Mouse (Mus musculus): ENCODE data around the gene Pknox2.
A peak's percentile ranks its signal among the peaks of the same experiment; 100 is the strongest.

Gene Pknox2

DNA sequence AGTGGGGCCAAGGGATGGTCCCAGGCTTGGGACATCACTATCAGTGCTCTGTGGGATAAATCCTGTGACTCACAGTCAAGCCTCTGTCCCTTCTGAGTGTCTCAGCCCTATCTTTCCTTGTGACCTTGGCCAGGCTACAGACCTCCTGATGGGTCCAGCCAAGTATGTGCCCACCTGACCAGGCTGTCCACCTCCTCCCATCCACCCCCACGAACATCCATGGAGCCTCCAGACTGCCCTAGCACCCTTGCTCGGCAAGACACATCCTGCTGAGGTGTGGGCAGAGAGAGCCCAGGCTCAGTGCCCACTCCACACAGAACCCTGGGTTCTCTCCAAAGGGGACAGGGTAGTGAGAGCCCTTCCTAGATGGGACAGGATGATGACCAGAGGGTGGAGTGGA lies 204.6 kb downstream of the Pknox2 start:
- DNase-seq (ENCODE audit: low read depth, low spot score) = no peak

DNA sequence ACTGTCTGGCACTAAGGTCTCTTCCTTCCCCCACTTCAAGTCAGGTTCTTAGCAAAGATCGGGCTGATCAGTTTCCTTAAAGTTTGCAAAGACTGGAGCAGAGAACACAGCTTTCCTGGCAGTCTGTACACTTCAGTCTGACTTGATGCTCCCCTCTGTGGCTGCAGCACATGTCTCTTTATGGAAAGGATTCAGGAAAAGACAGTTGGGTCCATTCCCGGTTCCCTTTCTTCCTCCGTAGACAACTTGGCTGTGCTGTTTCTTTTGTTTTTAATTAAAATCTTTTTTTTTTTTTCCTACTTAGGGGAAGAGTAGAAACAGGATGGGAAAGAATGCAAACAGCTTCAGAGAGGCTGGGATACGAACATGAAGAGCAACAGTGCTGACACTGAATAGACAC lies 205.1 kb downstream of the Pknox2 start:
- no peak for DNase-seq (ENCODE audit: low read depth, low spot score)

DNA sequence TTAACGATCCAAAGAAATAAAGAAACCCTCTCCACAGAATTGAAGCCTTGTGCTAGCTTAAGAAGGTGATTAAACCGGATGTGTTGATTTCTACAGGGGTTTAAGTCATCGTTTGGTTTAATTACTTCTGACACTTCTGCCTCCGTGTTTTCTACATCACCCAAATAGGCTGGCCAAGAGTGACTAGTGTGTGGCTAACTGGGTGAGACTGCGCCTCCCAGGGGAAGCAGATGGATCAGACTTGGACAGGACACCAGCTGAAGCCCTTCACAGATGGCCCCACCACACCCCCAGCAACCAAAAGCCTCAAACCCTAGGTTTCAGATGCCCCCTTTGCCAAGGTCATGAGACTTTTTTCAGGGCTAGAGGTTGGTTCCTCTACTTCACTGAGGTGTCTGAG lies 205.6 kb downstream of the Pknox2 start:
- no peak for DNase-seq (ENCODE audit: low read depth, low spot score)

DNA sequence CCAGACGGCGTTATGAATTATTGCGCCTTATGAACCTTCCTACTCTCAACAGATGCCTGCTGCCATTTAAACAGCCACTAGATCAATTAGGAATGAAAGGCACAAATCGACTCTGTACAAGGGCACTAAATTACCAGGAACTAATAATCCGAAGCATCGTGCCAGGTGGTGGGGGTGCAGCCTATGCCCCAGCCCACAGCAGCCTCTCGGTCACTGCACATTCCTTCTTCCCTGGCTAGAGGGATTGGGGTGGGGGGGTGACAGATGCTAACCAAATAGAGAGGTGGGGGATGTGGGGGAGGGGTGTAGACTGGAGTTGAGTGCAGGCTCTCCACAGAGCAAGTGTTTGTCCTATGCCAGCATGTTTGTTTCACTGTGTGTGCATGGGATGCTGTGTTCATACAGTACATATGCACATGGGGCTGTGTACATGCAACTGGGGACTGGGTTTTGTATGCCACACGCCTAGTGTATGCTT lies 208.6 kb downstream of the Pknox2 start:
- DNase-seq (ENCODE audit: low read depth, low spot score) = no peak

DNA sequence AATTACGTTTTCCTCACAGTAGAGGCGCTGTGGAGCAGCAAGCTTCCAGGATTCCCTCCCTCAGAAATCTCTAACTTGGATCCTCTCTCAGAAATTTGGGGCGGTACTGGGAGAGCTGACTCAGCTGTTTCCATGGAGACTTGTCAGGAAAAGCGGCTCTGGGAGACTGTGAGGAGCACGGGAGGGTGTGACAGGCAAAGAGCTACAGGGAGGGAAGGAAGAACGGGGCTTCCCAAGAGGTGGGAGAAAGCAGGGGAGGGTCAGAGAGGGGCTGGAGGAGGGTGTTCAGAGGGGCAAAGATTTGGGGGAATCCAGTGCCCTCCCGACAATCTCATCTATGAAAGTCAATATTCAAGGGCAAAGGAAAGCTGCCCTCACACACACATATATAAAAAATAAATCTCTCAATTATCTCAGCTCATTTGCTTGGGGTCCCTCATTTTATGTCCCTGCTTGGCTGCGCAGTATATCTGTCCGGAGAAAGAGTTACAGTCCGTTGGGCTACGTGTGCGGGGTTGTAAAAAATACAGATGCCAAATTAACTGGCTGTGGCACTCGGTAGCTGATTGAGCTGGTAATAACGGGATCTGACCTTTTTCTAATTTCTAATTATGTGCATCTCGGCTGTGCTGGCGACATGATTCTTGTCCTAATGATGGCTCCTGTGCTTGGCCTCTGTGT lies 213.3 kb downstream of the Pknox2 start:
- no peak for DNase-seq (ENCODE audit: low read depth, low spot score)

DNA sequence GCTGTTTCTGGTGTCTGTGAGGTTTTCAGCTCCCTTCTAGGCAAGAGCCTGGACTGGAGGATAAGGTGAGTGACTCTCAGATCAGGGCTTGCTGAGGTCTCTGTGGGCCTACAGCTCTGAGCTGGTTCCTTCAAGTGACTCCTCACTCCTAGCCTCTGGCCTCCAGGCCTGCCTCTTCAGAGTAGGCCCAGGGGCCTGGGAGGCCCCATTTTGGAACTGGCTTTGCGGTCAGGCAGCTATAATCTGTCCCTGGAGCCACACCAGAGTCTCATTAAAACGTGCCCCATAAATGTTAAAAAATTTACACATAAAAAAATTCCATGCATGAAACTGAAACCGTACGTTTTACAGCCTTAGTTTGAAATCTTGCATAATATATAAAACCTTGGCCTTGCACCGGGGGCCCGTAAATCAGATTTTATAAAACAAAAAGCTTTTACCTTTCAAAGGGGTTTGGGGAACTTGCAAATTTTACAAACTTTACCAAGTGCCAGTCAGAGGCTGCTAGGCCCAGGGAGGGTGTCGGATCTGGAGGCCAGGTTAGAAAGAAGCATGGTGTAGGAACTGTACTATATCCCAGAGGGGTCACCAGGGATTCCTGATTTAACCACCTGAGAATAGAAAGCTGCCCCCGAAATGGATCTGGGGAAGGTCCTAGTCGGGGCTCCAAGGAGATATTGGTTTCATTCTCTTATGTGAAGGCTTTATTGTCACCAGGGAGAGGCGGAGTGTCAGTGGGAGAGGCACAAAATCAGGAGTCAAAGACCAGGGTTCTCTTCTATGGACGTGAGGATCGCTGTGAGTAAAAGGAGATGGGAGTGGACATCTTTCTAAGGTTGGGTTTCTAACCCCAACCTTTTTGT lies 214.0 kb downstream of the Pknox2 start:
- peak; percentile 19 for DNase-seq (ENCODE audit: low read depth, low spot score)

DNA sequence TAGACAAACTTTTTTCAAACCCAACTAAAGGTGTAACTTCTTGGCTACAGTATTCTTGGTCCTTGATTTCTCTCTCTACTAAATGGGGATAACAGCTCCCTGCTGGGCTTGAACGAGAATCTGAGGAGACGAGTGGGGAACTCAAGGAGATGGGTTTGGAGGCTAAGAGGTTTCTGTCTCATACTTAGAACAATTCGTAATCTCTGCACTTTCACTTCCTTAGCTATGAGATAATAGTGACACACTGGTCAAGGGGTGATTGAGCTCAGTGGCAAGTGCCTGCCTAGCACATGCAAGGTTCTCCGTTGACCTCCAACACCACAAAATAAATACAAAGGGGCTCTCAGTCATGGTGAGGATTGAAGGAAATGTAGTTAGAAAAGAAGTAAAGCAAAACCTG lies 215.6 kb downstream of the Pknox2 start:
- peak; percentile 62 for DNase-seq (ENCODE audit: low read depth, low spot score)

DNA sequence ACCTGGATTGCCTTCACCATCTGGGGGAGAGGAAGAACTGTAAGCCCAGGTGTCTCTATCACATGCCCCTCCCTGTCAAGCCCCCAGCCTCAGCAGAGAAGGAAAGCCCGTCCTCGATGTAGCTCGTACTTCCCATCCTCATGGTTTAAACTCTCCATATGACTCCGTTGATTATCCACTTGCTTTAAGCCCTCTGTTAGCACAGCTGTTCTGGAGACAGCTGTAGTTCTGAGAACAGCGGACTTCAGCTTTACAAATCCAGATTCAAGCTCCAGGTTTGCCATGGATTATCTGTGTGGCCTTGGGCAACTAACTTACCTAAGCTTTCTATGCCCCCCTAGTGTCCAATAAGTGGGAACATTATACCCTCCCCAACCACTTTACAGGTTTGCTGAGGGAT lies 223.5 kb downstream of the Pknox2 start:
- DNase-seq (ENCODE audit: low read depth, low spot score) = no peak

DNA sequence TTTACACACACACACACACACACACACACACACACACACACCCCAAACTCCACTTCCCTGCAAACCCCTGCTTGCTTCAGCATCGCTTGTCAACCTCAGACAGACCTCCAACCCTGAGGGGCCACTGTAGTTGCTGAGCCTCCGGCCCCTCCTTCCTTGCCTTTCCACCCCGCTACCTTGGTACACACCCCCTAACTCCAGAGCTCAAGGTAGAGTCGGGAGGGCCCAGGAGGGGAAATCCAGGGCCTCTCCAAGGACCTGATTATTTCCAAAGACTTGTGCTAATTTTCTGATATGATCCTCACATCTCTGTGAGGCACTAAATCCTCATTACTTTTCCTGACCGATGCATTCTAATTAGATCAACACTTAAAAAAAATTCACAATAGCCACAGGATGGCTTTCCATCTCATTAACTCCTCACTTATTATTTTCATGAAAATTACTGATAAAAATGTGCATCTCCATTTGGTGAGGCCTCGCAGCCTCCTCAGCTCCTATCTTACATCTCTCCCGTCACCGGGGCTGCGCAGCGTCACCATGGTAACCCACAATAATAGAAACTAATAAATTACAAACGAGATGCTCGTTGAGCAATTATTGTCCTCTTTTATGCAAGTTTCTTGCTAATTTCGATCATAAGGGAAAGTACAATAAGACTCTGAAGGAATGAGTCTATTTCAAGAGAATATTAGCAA lies 225.3 kb downstream of the Pknox2 start:
- no peak for DNase-seq (ENCODE audit: low read depth, low spot score)

DNA sequence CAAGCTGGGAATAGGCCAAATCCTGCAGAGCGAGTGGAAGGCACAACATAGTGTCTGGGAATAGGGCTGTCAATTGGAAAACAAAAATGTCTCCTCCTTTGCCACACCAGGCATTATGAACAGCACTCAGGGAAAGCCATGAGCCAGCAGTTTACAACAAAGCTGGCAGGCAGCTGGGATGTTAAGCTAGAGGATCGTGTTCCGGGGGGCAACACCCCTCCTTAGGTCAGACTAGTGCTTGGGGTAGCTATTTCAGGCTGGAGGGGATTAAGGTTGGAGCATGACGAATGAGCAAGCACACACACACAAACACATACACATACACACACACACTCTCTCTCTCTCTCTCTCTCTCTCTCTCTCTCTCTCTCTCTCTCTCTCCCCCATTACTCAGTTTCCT lies 227.7 kb downstream of the Pknox2 start:
- no peak for DNase-seq (ENCODE audit: low read depth, low spot score)

DNA sequence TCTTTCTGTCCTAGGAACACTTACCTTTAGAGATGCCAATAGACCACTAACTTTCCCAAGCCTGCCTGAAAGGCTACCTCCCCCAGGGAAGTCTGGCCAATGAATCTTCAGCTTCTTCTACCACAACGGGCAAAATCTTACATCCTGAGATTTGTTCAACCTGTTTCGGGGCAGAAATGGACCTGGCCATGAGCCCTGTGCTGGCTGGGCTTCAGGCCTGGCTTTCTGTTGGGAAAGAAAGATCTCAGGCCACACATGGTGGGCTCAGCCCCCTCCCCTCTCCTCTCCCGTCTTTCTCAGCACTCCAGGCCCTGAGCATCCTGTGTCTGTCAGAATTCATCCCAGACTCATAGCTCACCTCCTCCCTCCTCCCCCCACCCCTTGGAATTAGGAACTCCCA lies 228.6 kb downstream of the Pknox2 start:
- no peak for DNase-seq (ENCODE audit: low read depth, low spot score)

DNA sequence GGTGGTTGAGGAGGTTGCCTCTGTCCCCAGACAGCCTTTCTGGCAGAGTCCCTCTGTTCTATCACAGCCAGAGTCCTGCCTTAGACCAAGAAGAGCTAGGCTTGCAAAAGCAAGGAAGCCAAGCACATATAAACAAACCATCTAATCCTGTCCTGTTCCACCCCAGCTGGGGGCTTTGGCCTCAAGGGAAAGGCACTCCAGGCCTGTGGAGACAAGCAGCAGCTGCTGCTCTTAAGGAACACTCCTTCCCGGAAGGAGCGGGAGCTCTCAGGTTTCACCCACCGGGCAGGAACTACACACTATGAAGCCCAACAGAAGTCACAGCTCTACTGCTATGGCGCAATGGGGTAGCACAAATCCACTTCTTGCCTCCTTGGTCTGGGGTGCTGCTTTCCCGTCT lies 230.3 kb downstream of the Pknox2 start:
- no peak for DNase-seq (ENCODE audit: low read depth, low spot score)

DNA sequence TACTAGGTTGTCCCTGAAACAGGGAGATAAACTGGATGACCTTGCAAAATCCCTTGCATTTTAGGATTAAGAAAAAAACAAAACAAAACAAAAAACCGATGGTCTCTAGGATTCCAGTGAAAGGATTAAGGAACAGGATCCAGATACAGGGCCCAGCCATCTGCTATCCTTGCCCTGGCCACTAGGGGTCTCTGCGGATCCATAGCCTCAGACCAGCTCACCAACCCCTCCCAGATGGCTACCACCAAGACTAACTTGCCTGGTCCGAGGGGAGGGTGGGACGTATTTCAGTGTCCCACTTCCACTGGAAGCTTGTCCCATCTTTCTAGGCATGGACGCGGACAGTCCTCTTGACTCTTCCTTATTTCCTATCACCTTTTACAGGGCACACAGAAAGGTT lies 230.8 kb downstream of the Pknox2 start:
- DNase-seq (ENCODE audit: low read depth, low spot score) = peak; percentile 63

DNA sequence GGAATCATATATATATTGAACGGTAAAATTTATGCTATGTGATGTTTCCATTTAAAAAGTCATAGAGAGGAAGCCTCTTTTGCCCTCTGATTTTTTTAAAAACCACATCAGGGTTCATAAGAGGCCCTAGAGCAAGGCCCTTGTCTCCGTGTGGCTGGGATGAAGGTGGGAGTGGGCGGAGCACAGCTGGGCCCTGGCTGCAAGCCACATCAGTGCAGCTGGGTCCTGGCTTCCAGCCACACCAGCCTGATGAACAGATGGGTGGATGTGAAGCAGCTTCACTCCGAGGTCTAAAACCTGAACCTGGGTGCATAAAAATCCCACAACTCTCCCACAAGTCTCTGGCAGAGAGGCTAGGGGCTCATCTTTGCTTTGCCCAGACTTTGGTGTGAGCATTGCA lies 241.8 kb downstream of the Pknox2 start:
- DNase-seq (ENCODE audit: low read depth, low spot score) = no peak

DNA sequence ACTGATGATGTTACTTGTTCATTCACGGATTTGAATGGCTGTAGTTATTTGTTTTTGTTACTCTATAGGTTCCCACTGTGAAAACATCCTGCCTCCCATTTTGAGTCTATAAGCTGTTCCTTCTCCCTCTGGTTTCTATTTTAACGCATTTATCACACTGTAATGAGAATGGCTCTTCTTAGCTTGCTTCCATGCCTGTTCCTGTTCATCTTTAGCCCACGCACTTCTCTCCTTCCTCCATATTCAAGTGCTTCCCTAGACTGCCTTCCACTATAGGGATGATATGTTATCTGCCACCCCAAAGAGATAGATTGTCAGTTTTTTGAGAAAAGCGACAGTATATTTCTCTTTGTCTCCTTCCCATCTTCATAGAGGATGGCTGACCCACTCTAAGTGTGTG lies 246.7 kb downstream of the Pknox2 start:
- DNase-seq (ENCODE audit: low read depth, low spot score) = no peak

DNA sequence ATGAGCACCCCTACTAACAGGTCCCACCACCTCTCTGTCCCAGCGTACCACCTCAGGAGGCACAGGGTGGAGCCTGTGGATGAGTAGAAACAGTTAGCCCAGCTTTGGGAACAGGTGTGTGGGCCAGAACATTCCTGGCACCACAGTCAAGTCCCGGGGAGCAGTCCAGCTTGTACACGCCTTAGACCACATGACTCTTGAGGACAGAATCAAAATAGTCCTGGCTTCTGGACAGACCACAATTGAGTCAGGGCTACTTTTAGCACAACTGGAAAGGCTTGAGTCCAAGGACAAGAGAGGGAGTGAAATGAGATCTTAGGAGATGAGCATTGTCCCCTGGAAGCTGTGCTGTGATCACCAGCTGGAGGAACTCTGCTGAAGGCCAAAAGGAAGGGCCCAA lies 248.6 kb downstream of the Pknox2 start:
- DNase-seq (ENCODE audit: low read depth, low spot score) = no peak

DNA sequence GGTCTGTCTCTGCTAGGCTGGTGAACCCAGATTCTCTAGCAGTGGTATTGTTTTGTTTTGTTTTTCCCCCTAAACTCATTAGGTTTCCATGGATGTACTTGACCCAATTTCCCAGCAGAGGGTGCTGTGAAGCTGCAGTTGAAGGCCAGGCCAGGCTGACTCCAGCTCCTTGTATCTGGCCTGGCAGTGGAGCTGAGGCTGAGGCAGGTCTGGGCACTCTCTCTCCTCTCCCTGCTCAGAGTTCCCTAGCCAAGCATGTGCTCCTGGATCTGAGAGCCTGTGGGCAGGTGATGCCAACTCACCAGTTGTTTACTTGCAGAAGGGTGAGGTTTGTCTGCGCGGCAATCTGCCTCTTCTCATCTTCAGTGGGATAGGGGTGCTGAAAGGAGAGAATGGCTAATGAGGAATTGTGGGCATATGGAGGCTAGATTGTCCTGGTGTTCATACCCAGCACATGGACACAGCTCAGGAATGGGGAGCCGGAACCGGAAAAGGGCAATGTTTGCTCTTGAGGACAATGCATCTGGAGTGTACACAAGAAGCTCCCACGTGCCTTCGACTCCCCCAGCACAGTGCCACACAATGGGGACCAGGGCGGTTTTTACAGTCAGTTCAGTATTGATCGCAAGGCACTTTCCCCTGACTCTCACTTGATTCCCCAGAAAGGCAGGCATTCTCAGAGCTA lies 252.1 kb downstream of the Pknox2 start:
- DNase-seq (ENCODE audit: low read depth, low spot score) = peak; percentile 53

DNA sequence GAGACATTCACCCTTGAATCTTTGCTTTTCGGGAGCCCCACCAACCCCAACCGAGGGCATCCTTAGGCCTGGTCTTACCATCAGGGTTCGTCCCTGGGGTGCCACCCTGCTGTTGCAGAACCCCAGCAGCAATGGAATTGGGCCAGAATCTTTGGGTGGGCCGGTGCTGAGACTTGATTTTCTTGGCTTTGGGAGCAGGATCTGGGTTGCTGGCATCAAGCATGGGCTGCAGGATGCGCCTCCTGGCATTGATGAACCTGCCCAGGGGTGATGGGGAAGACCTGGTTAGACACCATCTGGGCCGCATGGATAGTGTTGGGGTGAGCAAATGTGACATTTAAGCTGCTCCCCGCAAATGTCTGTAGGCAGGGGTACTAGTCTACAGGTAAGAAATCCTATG lies 253.0 kb downstream of the Pknox2 start:
- no peak for DNase-seq (ENCODE audit: low read depth, low spot score)

DNA sequence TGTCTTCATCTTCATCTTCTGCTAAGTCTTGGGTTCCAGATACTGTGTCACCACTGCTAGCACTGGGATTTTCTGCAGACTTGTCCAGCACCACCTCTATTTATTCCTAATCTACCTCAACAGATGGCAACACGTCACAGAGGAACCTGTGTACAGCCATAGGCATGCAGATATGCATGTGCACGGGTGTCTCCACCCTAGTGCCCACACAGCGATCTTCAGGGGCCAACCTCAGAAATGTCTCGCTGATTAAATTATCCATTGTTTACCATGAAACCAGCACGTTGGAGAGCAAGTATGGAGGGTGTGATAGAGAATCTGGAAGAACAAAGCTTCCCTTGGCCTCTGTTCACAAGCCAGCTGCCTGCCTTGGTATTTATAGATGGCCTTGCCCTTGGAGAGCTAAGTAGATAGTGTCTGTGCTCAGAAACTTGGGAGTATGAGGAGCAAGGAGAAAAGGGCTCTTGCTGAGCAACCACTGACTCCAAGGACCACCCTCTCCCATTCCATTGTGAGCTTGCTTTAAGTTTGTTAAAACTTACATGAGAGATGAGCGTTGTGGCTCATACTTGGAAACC lies 253.7 kb downstream of the Pknox2 start:
- DNase-seq (ENCODE audit: low read depth, low spot score) = no peak

DNA sequence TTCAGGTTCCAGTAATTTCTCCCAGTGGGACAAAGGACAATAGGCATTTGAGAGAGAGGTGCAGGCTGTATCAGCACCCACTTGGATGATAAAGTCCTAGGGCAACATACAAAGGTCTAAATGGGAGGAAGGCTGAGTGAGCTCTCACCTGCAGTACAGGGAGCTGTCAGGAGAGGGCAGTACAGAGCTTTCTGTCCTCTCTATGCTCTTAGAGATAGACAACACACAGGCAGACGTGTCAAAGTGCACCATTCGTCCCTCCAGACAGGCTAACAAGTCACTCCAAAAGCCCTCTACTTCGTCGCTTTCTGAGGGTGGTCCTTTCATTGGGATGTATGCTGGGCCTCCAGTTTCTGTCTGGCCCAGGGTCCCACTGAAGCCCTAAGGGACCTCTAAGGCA lies 256.7 kb downstream of the Pknox2 start:
- peak; percentile 62 for DNase-seq (ENCODE audit: low read depth, low spot score)

DNA sequence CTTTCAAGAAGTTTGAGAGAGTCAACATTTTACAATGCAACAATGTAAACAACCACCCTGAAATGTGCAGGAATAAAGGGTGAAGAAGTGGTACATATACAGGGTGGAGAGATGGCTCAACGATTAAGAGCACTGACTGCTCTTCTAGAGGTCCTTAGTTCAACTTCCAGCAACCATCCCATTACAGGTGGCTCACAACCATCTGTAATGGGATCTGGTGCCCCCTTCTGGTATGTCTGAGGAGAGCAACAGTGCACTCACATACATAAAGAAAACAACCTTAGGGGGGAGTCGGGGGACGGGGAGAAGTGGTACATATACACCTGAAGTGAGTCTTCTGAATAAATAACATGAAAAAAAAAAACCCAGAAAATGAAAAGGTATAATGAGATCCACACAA lies 262.0 kb downstream of the Pknox2 start:
- DNase-seq (ENCODE audit: low read depth, low spot score) = peak; percentile 46

DNA sequence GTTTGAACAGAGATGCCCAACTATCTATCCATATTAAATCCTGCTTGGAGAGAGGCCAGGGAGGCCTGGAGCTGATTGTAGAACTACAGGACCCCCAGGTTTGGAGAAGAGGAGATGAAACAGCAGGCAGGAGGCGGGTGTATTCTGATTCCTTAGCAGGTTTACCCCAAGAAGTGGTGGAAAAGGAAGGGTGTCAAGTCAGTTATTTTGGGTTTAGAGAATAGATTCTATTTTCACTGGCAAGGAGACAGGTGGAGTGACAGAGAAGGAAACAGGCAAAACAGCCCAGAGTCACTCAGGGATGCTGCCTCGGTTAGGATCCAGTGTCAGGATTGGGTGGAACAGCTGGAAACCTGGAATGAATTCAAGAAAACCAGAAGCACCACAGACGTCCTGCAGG lies 263.6 kb downstream of the Pknox2 start:
- no peak for DNase-seq (ENCODE audit: low read depth, low spot score)
